Mouse (Mus musculus) bone marrow macrophage, adult 2 months (primary cell): ENCODE measurements around the gene Serpinb12.

Experiments used
- CTCF ChIP-seq: IDR thresholded peaks from 2 replicates; pipeline ENCODE4 v1.5.1; 2012; ENCODE audit warnings: low read depth, mild to moderate bottlenecking, low read length, moderate library complexity
- POLR2A ChIP-seq: IDR thresholded peaks from 2 replicates; pipeline ENCODE4 v1.6.1; 2012; ENCODE audit warnings: mild to moderate bottlenecking, low read depth, low read length, borderline replicate concordance

DNA sequence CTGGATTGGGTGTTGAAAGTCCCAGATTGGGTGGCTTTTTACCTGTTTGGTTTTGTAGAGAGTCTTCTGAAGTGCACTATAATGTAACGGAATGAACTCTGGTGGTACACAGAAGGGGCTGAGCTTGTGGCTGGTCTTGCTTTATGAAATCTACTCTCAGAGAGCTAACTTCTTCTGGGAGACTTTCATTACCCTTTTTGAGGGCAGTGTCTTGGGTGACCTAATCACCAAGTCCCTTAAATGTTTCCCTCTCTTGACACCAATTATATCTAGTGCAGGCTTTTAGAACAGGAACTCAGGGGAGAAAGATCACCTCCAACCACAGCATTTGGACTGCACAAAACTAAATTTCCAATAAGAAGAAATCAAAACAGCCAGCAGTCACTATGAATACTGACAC is 48.8 kb downstream of the Serpinb12 start:
- TF ChIP-seq CTCF (no peak), POLR2A (no peak)
